Mouse (Mus musculus) kidney, adult 2 months (tissue): Measurements from ENCODE around the gene B4galnt1. TPM values are rescaled to one million over a fixed set of nuclear protein-coding genes. Genes with fewer than 3 reads are reported as not detected.

Experiments used
- DNase-seq: peaks from one replicate; pipeline ENCODE4 v3.0.0; 2021
- H3K27ac ChIP-seq: fragments of 200-500 bp; 2 replicates; pipeline ENCODE4 v1.5.1; 2012; ENCODE audit warnings: low read depth, low read length, control low read depth, inconsistent platforms; ENCODE audit not compliant: insufficient read depth
- H3K27me3 ChIP-seq: fragments of 200-500 bp; replicated peaks from 2 replicates; pipeline ENCODE4 v1.6.1; 2012; ENCODE audit warnings: mild to moderate bottlenecking, moderate library complexity, low read length, inconsistent platforms; ENCODE audit not compliant: control insufficient read depth, insufficient read depth
- H3K36me3 ChIP-seq: fragments of 200-500 bp; 2 replicates; pipeline ENCODE4 v1.6.1; 2012; ENCODE audit warnings: mild to moderate bottlenecking, moderate library complexity, low read length, inconsistent platforms; ENCODE audit not compliant: control insufficient read depth, insufficient read depth
- H3K4me1 ChIP-seq: fragments of 200-500 bp; 2 replicates; pipeline ENCODE4 v1.6.1; 2011; ENCODE audit warnings: low read length; ENCODE audit not compliant: control insufficient read depth, insufficient read depth
- H3K4me3 ChIP-seq: fragments of 200-500 bp; 2 replicates; pipeline ENCODE4 v1.5.1; 2011; ENCODE audit warnings: mild to moderate bottlenecking, low read depth, low read length, control low read depth; ENCODE audit not compliant: insufficient read depth
- CTCF ChIP-seq: fragments of 200-500 bp; conservative IDR thresholded peaks from 2 replicates; pipeline ENCODE4 v1.5.1; 2011; ENCODE audit warnings: low read depth, mild to moderate bottlenecking, control low read depth, low read length, moderate library complexity, mixed read lengths; ENCODE audit not compliant: insufficient read depth, insufficient read length
- POLR2A ChIP-seq: fragments of 200-500 bp; IDR thresholded peaks from one replicate; pipeline ENCODE4 v1.6.1; 2011; ENCODE audit warnings: low read depth, low read length, control low read depth
- WGBS: fragments of 180-500 bp; shearing (Covaris S2); methylation state at CpG from one replicate; pipeline ENCODE4 v1.1.7; 2018; 5-methylcytosine and 5-hydroxymethylcytosine counted together
- polyA plus RNA-seq: library from polyadenylated mRNA; depleted of rRNA; stranded (reverse); fragments of >200 nt; gene quantifications from 2 replicates; pipeline ENCODE4 v1.2.3, GENCODE M21; 2012

B4galnt1 gene
- polyA plus RNA-seq, 1 experiment: 27.5 TPM

- no peak for DNase-seq
- Histone ChIP-seq H3K4me3 (no peak overlapping the region), H3K27me3 (no peaks in the 10 kb centered on the region)
Measured at GRCm38 (mm10) chr10:127183759-127184158, 18.7 kb downstream of the B4galnt1 start.

GRCm38 (mm10) chr10:127185101-127185500 is 20.1 kb downstream of the B4galnt1 start:
- WGBS: 77% methylated on average over 9 of the region's 9 CpGs
- no peaks in the 10 kb centered on the region for H3K36me3 ChIP-seq
- no peaks in the 10 kb centered on the region for H3K27me3 ChIP-seq
- H3K4me3 ChIP-seq: no peak overlapping the region
- H3K4me1 ChIP-seq: no peaks in the 10 kb centered on the region
- no peak for TF ChIP-seq CTCF
- no peak for TF ChIP-seq POLR2A
- DNase-seq: no peak
- H3K27ac ChIP-seq: no peak overlapping the region

More at GRCm38 (mm10) chr10:127183759-127184158, 18.7 kb downstream of the B4galnt1 start:
- H3K4me1 ChIP-seq: peaks cover 1% of the 10 kb centered on the region; the same call in 1 of the 2 replicates
- TF ChIP-seq POLR2A (no peak), CTCF (no peak)
- H3K36me3 ChIP-seq: no peaks in the 10 kb centered on the region
- WGBS: 28% methylated on average over 20 of the region's 20 CpGs
- H3K27ac ChIP-seq: no peak overlapping the region

- Histone ChIP-seq H3K4me1 (no peaks in the 10 kb centered on the region), H3K4me3 (no peak overlapping the region), H3K27me3 (no peaks in the 10 kb centered on the region), H3K36me3 (no peaks in the 10 kb centered on the region), H3K27ac (no peak overlapping the region)
- WGBS: 76% methylated on average over 15 of the region's 15 CpGs
- peak; percentile 59 for DNase-seq
- TF ChIP-seq CTCF (no peak), POLR2A (no peak)
Measured at GRCm38 (mm10) chr10:127185506-127185905, 20.5 kb downstream of the B4galnt1 start.

GRCm38 (mm10) chr10:127186451-127186850 is 21.4 kb downstream of the B4galnt1 start:
- Histone ChIP-seq H3K27ac (no peak overlapping the region), H3K4me1 (no peaks in the 10 kb centered on the region), H3K36me3 (no peaks in the 10 kb centered on the region), H3K27me3 (no peaks in the 10 kb centered on the region), H3K4me3 (no peak overlapping the region)
- no peak for DNase-seq
- 100% methylated on average over 1 of the region's 1 CpGs for WGBS
- TF ChIP-seq CTCF (0 out of 2 replicates have a peak, but pooled peaks have one; percentile 5), POLR2A (no peak)

GRCm38 (mm10) chr10:127187371-127188078 is 22.5 kb downstream of the B4galnt1 start:
- Histone ChIP-seq H3K36me3 (no peaks in the 10 kb centered on the region), H3K27ac (no peak overlapping the region), H3K27me3 (no peaks in the 10 kb centered on the region), H3K4me1 (no peaks in the 10 kb centered on the region), H3K4me3 (no peak overlapping the region)
- WGBS: 69% methylated on average over 10 of the region's 10 CpGs
- no peak for DNase-seq
- TF ChIP-seq POLR2A (no peak), CTCF (no peak)

GRCm38 (mm10) chr10:127188079-127188453 is 23.0 kb downstream of the B4galnt1 start:
- peak overlapping the region; percentile 56 for H3K4me3 ChIP-seq
- WGBS: 5% methylated on average over 20 of the region's 21 CpGs
- H3K4me1 ChIP-seq: no peaks in the 10 kb centered on the region
- H3K36me3 ChIP-seq: no peaks in the 10 kb centered on the region
- no peak overlapping the region for H3K27ac ChIP-seq
- DNase-seq: no peak
- H3K27me3 ChIP-seq: no peaks in the 10 kb centered on the region
- no peak for TF ChIP-seq CTCF
- TF ChIP-seq POLR2A: no peak

- Histone ChIP-seq H3K36me3 (no peaks in the 10 kb centered on the region), H3K27me3 (no peaks in the 10 kb centered on the region), H3K4me1 (no peaks in the 10 kb centered on the region), H3K4me3 (peak overlapping the region; percentile 56), H3K27ac (no peak overlapping the region)
- DNase-seq: peak; percentile 44
- TF ChIP-seq CTCF: no peak
- no peak for TF ChIP-seq POLR2A
- WGBS: under 1% methylated on average over 46 of the region's 46 CpGs
Measured at GRCm38 (mm10) chr10:127188465-127189115, 23.6 kb downstream of the B4galnt1 start.
